In genomic region chr5:64343972-64344700, GRCm38 (mm10) we compare ENCODE assay signal across 8 mouse cellular contexts.
DNase-seq lines count a peak whose midpoint lies in the region; ATAC-seq lines count a peak whose summit lies in the region.

No protein-coding gene starts in this region.

- H3K36me3 ChIP-seq in heart, embryonic 15.5 days: peaks cover 13% of the 10 kb centered on the region
- H3K36me3 ChIP-seq in limb, embryonic 10.5 days: peaks cover 52% of the 10 kb centered on the region

- H3K4me1 ChIP-seq in heart, embryonic 15.5 days (replicated peaks): peaks cover 41% of the 10 kb centered on the region
- H3K4me1 ChIP-seq in limb, embryonic 10.5 days: peaks cover 7% of the 10 kb centered on the region

- H3K4me2 ChIP-seq in heart, embryonic 15.5 days: no peak overlapping the region

- peak; percentile 53; the same call in 1 of the 2 replicates for ATAC-seq in heart, embryonic 15.5 days (replicated peaks; ENCODE audit: insufficient number of reproducible peaks, insufficient read depth, low FRiP score, low read depth)
- peak; percentile 82 for ATAC-seq in megakaryocyte-erythroid progenitor cell, adult 5-6 weeks (replicated peaks; ENCODE audit: low FRiP score, low TSS enrichment, poor library complexity, severe bottlenecking)

- peak; percentile 58 for DNase-seq in adrenal gland, postnatal 10 days
- no peak for DNase-seq in adrenal gland, adult 8-10 months
- DNase-seq in adrenal gland, postnatal 14 days: peak; percentile 69
- DNase-seq in limb, embryonic 10.5 days (ENCODE audit: low spot score): no peak
- DNase-seq in right cerebral cortex, postnatal 14 days: no peak
- DNase-seq in testis, postnatal 14 days (ENCODE audit: low spot score): no peak

- H3K9me3 ChIP-seq in heart, embryonic 15.5 days (replicated peaks): no peaks in the 10 kb centered on the region
- H3K9me3 ChIP-seq in limb, embryonic 10.5 days (replicated peaks): no peaks in the 10 kb centered on the region

- WGBS in heart, embryonic 15.5 days: 40% methylated on average over 5 of the region's 5 CpGs
- WGBS in limb, embryonic 10.5 days: 47% methylated on average over 5 of the region's 5 CpGs

- H3K27me3 ChIP-seq in heart, embryonic 15.5 days: no peaks in the 10 kb centered on the region
- no peaks in the 10 kb centered on the region for H3K27me3 ChIP-seq in limb, embryonic 10.5 days (ENCODE audit: low read depth, poor library complexity, severe bottlenecking)

- peak overlapping the region; percentile 48 for H3K27ac ChIP-seq in heart, embryonic 15.5 days
- H3K27ac ChIP-seq in limb, embryonic 10.5 days: peak overlapping the region; percentile 22

- no peak overlapping the region for H3K9ac ChIP-seq in heart, embryonic 15.5 days

- H3K4me3 ChIP-seq in heart, embryonic 15.5 days: no peak overlapping the region
- H3K4me3 ChIP-seq in limb, embryonic 10.5 days: no peak overlapping the region

Comparison
In these comparisons a context has a peak if more than half of its experiments do, and no peak if none do; other contexts are left out.
1. DNase-seq: peak in adrenal gland, postnatal 10 days (single experiment) and adrenal gland, postnatal 14 days (single experiment); none in adrenal gland, adult 8-10 months (single experiment), limb, embryonic 10.5 days (single experiment), right cerebral cortex, postnatal 14 days (single experiment) and testis, postnatal 14 days (single experiment).